Mouse (Mus musculus) brain, embryonic 14.5 days (tissue): Measurements from ENCODE around the gene Iqgap3.

Experiments
- CTCF ChIP-seq: fragments of 200-500 bp; IDR thresholded peaks from 2 replicates; pipeline ENCODE4 v1.5.1; 2012; ENCODE audit warnings: inconsistent platforms, mild to moderate bottlenecking, moderate library complexity, borderline replicate concordance; ENCODE audit not compliant: insufficient read depth, insufficient read length; ENCODE audit errors: extremely low read depth
- POLR2A ChIP-seq: fragments of 200-500 bp; IDR thresholded peaks from 2 replicates; pipeline ENCODE4 v1.6.1; 2012; ENCODE audit warnings: mild to moderate bottlenecking, inconsistent platforms, borderline replicate concordance; ENCODE audit not compliant: poor library complexity, insufficient read depth, insufficient read length, severe bottlenecking; ENCODE audit errors: extremely low read depth

- no peak for TF ChIP-seq CTCF
- no peak for TF ChIP-seq POLR2A
Measured at GRCm38 (mm10) chr3:88094126-88094525, 12.4 kb downstream of the Iqgap3 start.
